ENCODE assay signal across 28 mouse cellular contexts in the genomic region with DNA sequence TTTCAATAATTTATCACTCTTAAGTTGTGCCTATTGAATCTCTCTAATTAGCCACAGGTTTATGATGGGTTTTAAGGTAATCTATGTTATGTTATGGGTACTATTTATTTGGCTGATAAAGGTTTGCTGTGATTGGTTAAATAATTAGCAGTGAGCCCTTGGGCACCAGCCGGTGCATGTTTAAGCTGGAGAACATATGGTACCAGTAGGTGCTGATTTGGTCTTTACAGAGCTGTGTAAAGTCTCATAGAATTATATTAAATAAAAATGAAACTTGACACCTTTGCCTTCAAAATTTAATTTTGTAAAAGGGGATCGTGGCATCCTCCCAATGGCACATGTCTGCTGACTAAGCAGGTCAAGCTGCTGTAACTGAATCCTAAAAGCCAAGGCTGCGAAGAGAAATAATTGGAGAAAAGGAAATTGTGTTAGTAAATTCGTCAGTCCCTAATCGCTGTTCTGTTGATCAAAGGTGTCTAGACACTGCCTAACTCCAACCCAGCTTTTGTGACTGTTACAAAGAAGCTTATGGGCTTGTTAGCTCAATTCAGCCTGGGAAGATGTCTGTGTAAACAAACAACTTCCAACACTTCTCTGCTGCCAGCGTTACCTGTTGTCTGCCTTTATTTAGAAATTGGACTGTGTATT.
A peak's percentile ranks its signal among the peaks of the same experiment; 100 is the strongest.
DNase-seq lines count a peak whose midpoint lies in the region; ATAC-seq and TF ChIP-seq lines count a peak whose summit lies in the region.
"Had no signal": no experiment of that assay in that cellular context is flagged by ENCODE, and none has a peak within 500 bp of the region (broad histone marks: within the 10 kb centered on the region; RNA-seq: fewer than 3 reads in every experiment).

No protein-coding gene starts in this region.

- H3K27ac ChIP-seq in forebrain, embryonic 13.5 days = no peak overlapping the region
- no peak overlapping the region for H3K27ac ChIP-seq in forebrain, embryonic 16.5 days (ENCODE audit: low read length)
- H3K27ac ChIP-seq: embryonic facial prominence, embryonic 13.5 days; gastrocnemius, adult 2 months; heart, embryonic 15.5 days; hindbrain, embryonic 13.5 days had no signal

- no peaks in the 10 kb centered on the region for H3K9me3 ChIP-seq in forebrain, embryonic 13.5 days (replicated peaks)
- H3K9me3 ChIP-seq in forebrain, embryonic 16.5 days (ENCODE audit: control insufficient read depth, low read length) = no peaks in the 10 kb centered on the region
- H3K9me3 ChIP-seq: embryonic facial prominence, embryonic 10.5 days; embryonic facial prominence, embryonic 13.5 days; heart, embryonic 12.5 days; heart, embryonic 15.5 days; hindbrain, embryonic 10.5 days; hindbrain, embryonic 13.5 days had no signal

- H3K4me1 ChIP-seq in forebrain, embryonic 13.5 days = peaks cover 25% of the 10 kb centered on the region
- peaks cover 11% of the 10 kb centered on the region; the same call in 1 of the 2 replicates for H3K4me1 ChIP-seq in forebrain, embryonic 16.5 days (replicated peaks; ENCODE audit: control insufficient read depth, insufficient read depth, low read length)
- H3K4me1 ChIP-seq: heart, embryonic 12.5 days; heart, embryonic 15.5 days had no signal

- intact Hi-C loops in gastrocnemius, postnatal 14 days (cut with DNase I; ENCODE audit: low total_unique reads) = no loop called here

- H3K9ac ChIP-seq in forebrain, embryonic 13.5 days = no peak overlapping the region
- no peak overlapping the region for H3K9ac ChIP-seq in forebrain, embryonic 16.5 days (replicated peaks; ENCODE audit: low read depth, low read length)
- H3K9ac ChIP-seq: embryonic facial prominence, embryonic 13.5 days; heart, embryonic 12.5 days; heart, embryonic 15.5 days; hindbrain, embryonic 13.5 days had no signal

- peak; percentile 73 for DNase-seq in brain, embryonic 14.5 days (ENCODE audit: low read depth)
- no peak for DNase-seq in gastrocnemius, postnatal 14 days
- no peak for DNase-seq in right cerebral cortex, adult 18-20 months
- DNase-seq: adrenal gland, adult 2 months; adrenal gland, postnatal 14 days; cerebellum, adult 11-12 months; cerebellum, adult 8-10 months; cerebellum, postnatal 10 days; cerebellum, postnatal 36 days; embryo, embryonic 11 days; gastrocnemius, adult 2 months; gastrocnemius, postnatal 25 days; heart, adult 18-20 months; heart, postnatal 10 days; heart, postnatal 36 days had no signal

- H3K36me3 ChIP-seq in forebrain, embryonic 13.5 days (ENCODE audit: poor library complexity, severe bottlenecking) = no peaks in the 10 kb centered on the region
- H3K36me3 ChIP-seq in forebrain, embryonic 16.5 days (ENCODE audit: control insufficient read depth, insufficient read depth) = no peaks in the 10 kb centered on the region
- no peaks in the 10 kb centered on the region for H3K36me3 ChIP-seq in myocyte (ENCODE audit: control insufficient read depth, insufficient read depth)
- H3K36me3 ChIP-seq: embryonic facial prominence, embryonic 10.5 days; embryonic facial prominence, embryonic 13.5 days; heart, embryonic 12.5 days; heart, embryonic 15.5 days; hindbrain, embryonic 10.5 days; hindbrain, embryonic 13.5 days had no signal

- peak; percentile 80 for ATAC-seq in forebrain, embryonic 13.5 days
- ATAC-seq in forebrain, embryonic 16.5 days = peak; percentile 77
- ATAC-seq: CD4-positive, CD25-positive, alpha-beta regulatory T cell, adult 4 months; hindbrain, embryonic 16.5 days; intestine, embryonic 16.5 days had no signal

- 18% methylated on average over 6 of the region's 6 CpGs for WGBS in forebrain, embryonic 13.5 days
- 13% methylated on average over 6 of the region's 6 CpGs for WGBS in forebrain, embryonic 16.5 days

- TF ChIP-seq POLR2A in brain, embryonic 14.5 days (IDR thresholded peaks at IDR 0.05; ENCODE audit: borderline replicate concordance, extremely low read depth, insufficient read depth, insufficient read length, poor library complexity, severe bottlenecking) = no peak
- no peak for TF ChIP-seq POLR2A in myocyte (IDR thresholded peaks at IDR 0.05; ENCODE audit: insufficient read length, low read depth)

- no peak overlapping the region for H3K4me2 ChIP-seq in forebrain, embryonic 13.5 days
- no peak overlapping the region for H3K4me2 ChIP-seq in forebrain, embryonic 16.5 days (ENCODE audit: low read length)
- H3K4me2 ChIP-seq in myocyte (ENCODE audit: low read depth) = peak overlapping the region; percentile 10
- H3K4me2 ChIP-seq: embryonic facial prominence, embryonic 13.5 days; heart, embryonic 12.5 days; heart, embryonic 15.5 days; hindbrain, embryonic 13.5 days had no signal

- H3K79me2 ChIP-seq in myocyte (ENCODE audit: control insufficient read depth, insufficient read depth) = no peaks in the 10 kb centered on the region

- no peak overlapping the region for H3ac ChIP-seq in myocyte (ENCODE audit: control insufficient read depth, insufficient read length)

- H3K27me3 ChIP-seq in forebrain, embryonic 13.5 days = peaks cover 24% of the 10 kb centered on the region
- H3K27me3 ChIP-seq in forebrain, embryonic 16.5 days (replicated peaks; ENCODE audit: control insufficient read depth, insufficient read depth, low read length) = no peaks in the 10 kb centered on the region
- no peaks in the 10 kb centered on the region for H3K27me3 ChIP-seq in myocyte (ENCODE audit: control insufficient read depth, insufficient read depth, insufficient read length)
- H3K27me3 ChIP-seq: embryonic facial prominence, embryonic 13.5 days; heart, embryonic 12.5 days; heart, embryonic 15.5 days had no signal

- H3K4me3 ChIP-seq in forebrain, embryonic 13.5 days = no peak overlapping the region
- H3K4me3 ChIP-seq in forebrain, embryonic 16.5 days (replicated peaks; ENCODE audit: low read length) = no peak overlapping the region
- no peak overlapping the region for H3K4me3 ChIP-seq in myocyte
- H3K4me3 ChIP-seq: embryonic facial prominence, embryonic 10.5 days; embryonic facial prominence, embryonic 13.5 days; erythroblast, embryonic 14.5 days; gastrocnemius, adult 2 months; heart, embryonic 12.5 days; heart, embryonic 15.5 days; hindbrain, embryonic 10.5 days; hindbrain, embryonic 13.5 days had no signal

- TF ChIP-seq CTCF in brain, embryonic 14.5 days (IDR thresholded peaks at IDR 0.05; ENCODE audit: borderline replicate concordance, extremely low read depth, insufficient read depth, insufficient read length) = no peak

TF ChIP-seq in myocyte, 11 proteins besides CTCF, POLR2A, EP300 and RAD21:
- TF ChIP-seq SRF (IDR thresholded peaks at IDR 0.05; ENCODE audit: control insufficient read depth, insufficient read length, low read depth) (no peak), REST (IDR thresholded peaks at IDR 0.05; ENCODE audit: insufficient read depth, insufficient read length) (no peak), TCF12 (IDR thresholded peaks at IDR 0.05; ENCODE audit: insufficient read depth, poor library complexity, severe bottlenecking) (no peak), CEBPB (IDR thresholded peaks at IDR 0.05; ENCODE audit: insufficient read depth, poor library complexity, severe bottlenecking) (no peak), MAX (IDR thresholded peaks at IDR 0.05; ENCODE audit: low read depth) (no peak), MYOG (IDR thresholded peaks at IDR 0.05; ENCODE audit: control insufficient read depth in 1 of 3, insufficient read depth in 1 of 3, insufficient read length in 2 of 3, low read depth in 2 of 3) (no peak), MYOD1 (IDR thresholded peaks at IDR 0.05; ENCODE audit: control insufficient read depth in 1 of 3, insufficient read length in 2 of 3, low read depth in 2 of 3) (no peak), TCF3 (IDR thresholded peaks at IDR 0.05; ENCODE audit: insufficient read length, low read depth) (no peak)
